Comparison of ENCODE assay signal across 8 mouse cellular contexts in the genomic region with DNA sequence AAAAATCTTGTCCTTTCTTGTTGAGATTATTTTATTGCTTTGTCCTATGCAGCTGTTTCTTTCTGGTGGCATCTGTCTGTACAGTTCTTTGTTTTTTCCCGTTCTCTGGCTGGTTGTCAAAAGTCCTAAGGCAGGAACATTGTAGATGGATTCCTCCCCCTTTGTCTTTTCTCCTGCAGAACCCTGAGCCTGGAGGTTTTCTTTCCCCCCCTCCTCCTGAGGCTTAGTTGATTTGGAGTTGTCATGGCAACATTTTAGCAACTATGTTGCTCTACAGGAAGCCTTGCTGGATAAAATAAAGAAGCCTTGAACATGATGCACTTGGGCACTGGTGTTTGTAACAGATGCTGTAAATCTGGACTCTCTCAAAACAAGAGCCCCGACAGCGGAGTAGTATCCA. TPM values are rescaled to one million over a fixed set of nuclear protein-coding genes. Genes with fewer than 3 reads are reported as not detected.
A peak's percentile ranks its signal among the peaks of the same experiment; 100 is the strongest.
DNase-seq lines count a peak whose midpoint lies in the region; ATAC-seq and TF ChIP-seq lines count a peak whose summit lies in the region.

No protein-coding gene starts in this region.

- TF ChIP-seq POLR2A in heart, adult 2 months (IDR thresholded peaks at IDR 0.05; ENCODE audit: insufficient read depth, low read depth, low read length), result no peak

- peaks cover 4% of the 10 kb centered on the region for H3K4me1 ChIP-seq in heart, adult 2 months (ENCODE audit: control insufficient read depth, insufficient read depth, low read length)
- H3K4me1 ChIP-seq in heart, postnatal 0 days (ENCODE audit: control insufficient read depth, insufficient read depth), result no peaks in the 10 kb centered on the region
- H3K4me1 ChIP-seq in liver, embryonic 16.5 days (ENCODE audit: control insufficient read depth, low read depth, low read length), result peaks cover 23% of the 10 kb centered on the region
- 0 out of 2 replicates have a peak, but pooled peaks cover 6% of the 10 kb centered on the region for H3K4me1 ChIP-seq in stomach, embryonic 16.5 days (ENCODE audit: control insufficient read depth, insufficient read depth, low read length)

- H3K4me2 ChIP-seq in heart, postnatal 0 days (ENCODE audit: low read depth, low read length), result peak overlapping the region; percentile 62
- peak overlapping the region; percentile 69 for H3K4me2 ChIP-seq in liver, embryonic 16.5 days (ENCODE audit: low read depth, low read length)
- H3K4me2 ChIP-seq in stomach, embryonic 16.5 days (ENCODE audit: low read depth, low read length), result peak overlapping the region; percentile 59

- peaks cover 2% of the 10 kb centered on the region; the same call in 1 of the 2 replicates for H3K79me2 ChIP-seq in heart, adult 2 months (replicated peaks; ENCODE audit: control insufficient read depth, insufficient read depth, low read length)

- intact Hi-C loops in heart, adult 2 months (cut with DNase I), result loop anchor here (1.0 to 5.0 kb wide), 4 partner anchors 25 to 66 kb away; a partner anchor contains a TSS

- H3K36me3 ChIP-seq in heart, adult 2 months (ENCODE audit: control insufficient read depth, insufficient read depth, low read length), result no peaks in the 10 kb centered on the region
- H3K36me3 ChIP-seq in heart, postnatal 0 days (replicated peaks; ENCODE audit: control insufficient read depth, insufficient read depth, low read length), result peaks cover 25% of the 10 kb centered on the region
- H3K36me3 ChIP-seq in liver, embryonic 16.5 days (ENCODE audit: control insufficient read depth, insufficient read depth), result peaks cover 11% of the 10 kb centered on the region
- H3K36me3 ChIP-seq in stomach, embryonic 16.5 days (ENCODE audit: control insufficient read depth, insufficient read depth, low read length), result peaks cover 16% of the 10 kb centered on the region; the same call in 1 of the 2 replicates

- TF ChIP-seq EP300 in heart, adult 2 months (IDR thresholded peaks at IDR 0.05; ENCODE audit: insufficient read depth, low read depth, low read length), result no peak
- TF ChIP-seq EP300 in heart, postnatal 0 days (IDR thresholded peaks at IDR 0.05; ENCODE audit: low read depth), result no peak

- peak overlapping the region; percentile 38; the same call in 1 of the 2 replicates for H3K9ac ChIP-seq in heart, adult 2 months (ENCODE audit: low read depth, low read length)
- H3K9ac ChIP-seq in heart, postnatal 0 days (replicated peaks; ENCODE audit: low read depth, low read length), result peak overlapping the region; percentile 98
- peak overlapping the region; percentile 96 for H3K9ac ChIP-seq in liver, embryonic 16.5 days (ENCODE audit: low read depth, low read length)
- peak overlapping the region; percentile 97 for H3K9ac ChIP-seq in stomach, embryonic 16.5 days (ENCODE audit: low read length)

- ATAC-seq in heart, postnatal 0 days (ENCODE audit: insufficient read depth, low read depth), result no peak
- no peak for ATAC-seq in liver, embryonic 16.5 days (ENCODE audit: low read depth)
- ATAC-seq in stomach, embryonic 16.5 days (ENCODE audit: insufficient read depth, low FRiP score), result no peak

- DNase-seq in heart, adult 2 months, result no peak
- no peak for DNase-seq in heart, adult 11 months
- peak; percentile 63 for DNase-seq in CD4-positive helper T cell, adult 2 months (ENCODE audit: low read depth, low spot score)
- DNase-seq in embryo, embryonic 10.5 days (ENCODE audit: low spot score), result peak; percentile 65
- DNase-seq in heart, postnatal 0 days (ENCODE audit: low spot score), result peak; percentile 68
- DNase-seq in spleen, adult 18-20 months, result no peak

- 27% methylated on average over 3 of the region's 3 CpGs for WGBS in heart, adult 2 months
- WGBS in heart, postnatal 0 days, result 43% methylated on average over 3 of the region's 3 CpGs
- WGBS in liver, embryonic 16.5 days (ENCODE audit: insufficient replicate concordance), result 51% methylated on average over 3 of the region's 3 CpGs
- 41% methylated on average over 3 of the region's 3 CpGs for WGBS in stomach, embryonic 16.5 days

- H3K27me3 ChIP-seq in heart, adult 2 months (ENCODE audit: control insufficient read depth, insufficient read depth, low read length), result no peaks in the 10 kb centered on the region
- H3K27me3 ChIP-seq in heart, postnatal 0 days (ENCODE audit: control insufficient read depth, insufficient read depth, low read length), result no peaks in the 10 kb centered on the region; the same call in 1 of the 2 replicates
- H3K27me3 ChIP-seq in liver, embryonic 16.5 days (ENCODE audit: control insufficient read depth, insufficient read depth, low read depth, low read length), result no peaks in the 10 kb centered on the region
- H3K27me3 ChIP-seq in stomach, embryonic 16.5 days (ENCODE audit: control insufficient read depth, insufficient read depth, low read length), result no peaks in the 10 kb centered on the region

- H3K27ac ChIP-seq in heart, adult 2 months, result peak overlapping the region; percentile 95
- peak overlapping the region; percentile 92 for H3K27ac ChIP-seq in heart, postnatal 0 days (ENCODE audit: low read depth)
- H3K27ac ChIP-seq in liver, embryonic 16.5 days (ENCODE audit: low read length), result no peak overlapping the region
- peak overlapping the region; percentile 93 for H3K27ac ChIP-seq in stomach, embryonic 16.5 days (ENCODE audit: low read length)

- H3K4me3 ChIP-seq in heart, adult 2 months, result peak overlapping the region; percentile 89
- peak overlapping the region; percentile 88 for H3K4me3 ChIP-seq in heart, postnatal 0 days (ENCODE audit: low read depth, low read length)
- peak overlapping the region; percentile 97 for H3K4me3 ChIP-seq in liver, embryonic 16.5 days (ENCODE audit: low read depth, low read length)
- peak overlapping the region; percentile 94 for H3K4me3 ChIP-seq in stomach, embryonic 16.5 days (replicated peaks; ENCODE audit: low read length)

- no peak for TF ChIP-seq CTCF in heart, adult 2 months (IDR thresholded peaks at IDR 0.05)
- no peak for TF ChIP-seq CTCF in heart, postnatal 0 days (IDR thresholded peaks at IDR 0.05; ENCODE audit: low read depth)

- H3K9me3 ChIP-seq in heart, postnatal 0 days (replicated peaks; ENCODE audit: control insufficient read depth, low read length), result no peaks in the 10 kb centered on the region
- H3K9me3 ChIP-seq in liver, embryonic 16.5 days (replicated peaks; ENCODE audit: control insufficient read depth, low read length), result no peaks in the 10 kb centered on the region
- no peaks in the 10 kb centered on the region for H3K9me3 ChIP-seq in stomach, embryonic 16.5 days (replicated peaks; ENCODE audit: control insufficient read depth, low read length)

RNA-seq across cellular contexts. Expression of a gene that starts 1.3 kb away (rescaled TPM):
- total RNA-seq in heart, adult 2 months (2021), result 10 to 100 TPM; 38.4 to 46.6 TPM
- 47.8 and 64.2 TPM in 2 replicates for polyA plus RNA-seq in heart, adult 2 months (2012; rRNA removed)
- total RNA-seq in heart, postnatal 0 days (2014; rRNA removed; ENCODE audit: low replicate concordance), result 80.2 and 82.0 TPM in 2 replicates
- polyA plus RNA-seq in heart, postnatal 0 days (2015; fragmentation: Nextera tagmentation; extraction: Ambion mirVana), result 47.7 and 48.8 TPM in 2 replicates
- polyA plus RNA-seq in liver, embryonic 16.5 days (2015; fragmentation: Nextera tagmentation; extraction: Ambion mirVana), result 15.9 and 19.3 TPM in 2 replicates
- 63.4 and 64.7 TPM in 2 replicates for polyA plus RNA-seq in stomach, embryonic 16.5 days (2015; fragmentation: Nextera tagmentation; extraction: Ambion mirVana)

RNA-seq across cellular contexts. Expression of a gene that starts 6.2 kb away (rescaled TPM):
- total RNA-seq in heart, adult 2 months (2021), result 1 to 10 TPM; 1.3 to 1.8 TPM
- polyA plus RNA-seq in heart, adult 2 months (2012; rRNA removed), result 2.2 and 3.1 TPM in 2 replicates
- not detected in 2 replicates for total RNA-seq in heart, postnatal 0 days (2014; rRNA removed; ENCODE audit: low replicate concordance)
- polyA plus RNA-seq in heart, postnatal 0 days (2015; fragmentation: Nextera tagmentation; extraction: Ambion mirVana), result 1.1 and 2.5 TPM in 2 replicates
- 4.6 and 5.3 TPM in 2 replicates for polyA plus RNA-seq in liver, embryonic 16.5 days (2015; fragmentation: Nextera tagmentation; extraction: Ambion mirVana)
- polyA plus RNA-seq in stomach, embryonic 16.5 days (2015; fragmentation: Nextera tagmentation; extraction: Ambion mirVana), result 7.6 and 8.3 TPM in 2 replicates

RNA-seq across cellular contexts. Expression of a gene that starts 23.7 kb away (rescaled TPM):
- 1 to 10 TPM; 2.3 to 2.4 TPM for total RNA-seq in heart, adult 2 months (2021)
- polyA plus RNA-seq in heart, adult 2 months (2012; rRNA removed), result 2.6 and 3.2 TPM in 2 replicates
- total RNA-seq in heart, postnatal 0 days (2014; rRNA removed; ENCODE audit: low replicate concordance), result 1.6 and 3.4 TPM in 2 replicates
- polyA plus RNA-seq in heart, postnatal 0 days (2015; fragmentation: Nextera tagmentation; extraction: Ambion mirVana), result 0.52 and 0.79 TPM in 2 replicates
- 5.3 and 5.8 TPM in 2 replicates for polyA plus RNA-seq in liver, embryonic 16.5 days (2015; fragmentation: Nextera tagmentation; extraction: Ambion mirVana)
- polyA plus RNA-seq in stomach, embryonic 16.5 days (2015; fragmentation: Nextera tagmentation; extraction: Ambion mirVana), result 2.9 and 3.8 TPM in 2 replicates

RNA-seq across cellular contexts. Expression of a gene that starts 24.9 kb away (rescaled TPM):
- 10 to 100 TPM; 32.9 to 36.1 TPM for total RNA-seq in heart, adult 2 months (2021)
- polyA plus RNA-seq in heart, adult 2 months (2012; rRNA removed), result 47.5 and 58.3 TPM in 2 replicates
- 45.6 and 75.5 TPM in 2 replicates for total RNA-seq in heart, postnatal 0 days (2014; rRNA removed; ENCODE audit: low replicate concordance)
- polyA plus RNA-seq in heart, postnatal 0 days (2015; fragmentation: Nextera tagmentation; extraction: Ambion mirVana), result 75.8 and 78.3 TPM in 2 replicates
- polyA plus RNA-seq in liver, embryonic 16.5 days (2015; fragmentation: Nextera tagmentation; extraction: Ambion mirVana), result 33.8 and 34.2 TPM in 2 replicates
- 137 and 162 TPM in 2 replicates for polyA plus RNA-seq in stomach, embryonic 16.5 days (2015; fragmentation: Nextera tagmentation; extraction: Ambion mirVana)

RNA-seq across cellular contexts. Expression of a gene that starts 42.5 kb away (rescaled TPM):
- under 1 TPM; 0.13 to 0.23 TPM for total RNA-seq in heart, adult 2 months (2021)
- 0.21 and 0.29 TPM in 2 replicates for polyA plus RNA-seq in heart, adult 2 months (2012; rRNA removed)
- total RNA-seq in heart, postnatal 0 days (2014; rRNA removed; ENCODE audit: low replicate concordance), result 2.7 TPM in 1 of 2 replicates, not detected in the other
- 0.07 and 0.14 TPM in 2 replicates for polyA plus RNA-seq in heart, postnatal 0 days (2015; fragmentation: Nextera tagmentation; extraction: Ambion mirVana)
- 0.09 and 0.13 TPM in 2 replicates for polyA plus RNA-seq in liver, embryonic 16.5 days (2015; fragmentation: Nextera tagmentation; extraction: Ambion mirVana)
- polyA plus RNA-seq in stomach, embryonic 16.5 days (2015; fragmentation: Nextera tagmentation; extraction: Ambion mirVana), result 42.8 and 62.7 TPM in 2 replicates

Comparison
In these comparisons a context has a peak if more than half of its experiments do, and no peak if none do; other contexts are left out.
1. DNase-seq: peak in CD4-positive helper T cell, adult 2 months (single experiment), embryo, embryonic 10.5 days (single experiment) and heart, postnatal 0 days (single experiment); none in heart, adult 2 months (0 of 2), heart, adult 11 months (single experiment) and spleen, adult 18-20 months (0 of 2).
2. H3K9ac ChIP-seq: peak in every context shown above with its lines; median percentile 98 in heart, postnatal 0 days; 97 in stomach, embryonic 16.5 days; 96 in liver, embryonic 16.5 days; 38 in heart, adult 2 months.
3. Peak in every context shown above with its lines, with median percentiles within 50 percentile points of each other: H3K4me3 ChIP-seq and H3K4me2 ChIP-seq.